In the genomic region with DNA sequence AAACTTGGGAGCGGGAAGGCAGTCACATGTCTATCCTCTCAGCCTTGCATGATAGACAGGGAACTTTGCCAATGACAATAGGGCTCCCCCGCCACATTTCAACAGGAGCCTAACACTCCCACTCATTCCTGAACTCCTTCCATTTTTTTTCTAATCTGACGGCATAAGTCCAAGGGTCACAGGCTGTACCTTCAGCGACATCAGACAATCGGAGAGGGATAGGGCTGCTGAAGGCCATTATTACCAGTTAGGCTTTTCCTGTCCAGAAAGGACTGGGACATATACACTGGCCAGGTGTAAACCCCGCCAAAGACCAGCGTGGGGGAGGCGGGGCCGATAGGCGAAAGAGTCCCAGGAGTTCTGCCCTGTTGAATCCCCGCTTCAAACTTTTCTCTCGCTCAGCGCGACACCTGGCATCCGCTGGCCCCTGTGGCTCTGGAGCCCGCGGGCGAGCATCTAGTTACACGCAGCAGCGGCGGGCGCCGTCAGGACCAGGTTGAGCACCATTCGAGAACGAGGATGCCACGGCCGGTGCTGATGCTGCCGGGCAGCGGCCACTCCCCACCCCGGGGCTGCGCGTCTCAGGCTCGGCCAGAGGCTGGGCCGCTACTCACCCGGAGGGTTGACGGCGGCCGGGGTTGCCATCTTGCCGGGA, we compare ENCODE assay signal across 8 mouse cellular contexts. TPM values are rescaled to one million over a fixed set of nuclear protein-coding genes. Genes with fewer than 3 reads are reported as not detected.
A peak's percentile ranks its signal among the peaks of the same experiment; 100 is the strongest.
DNase-seq lines count a peak whose midpoint lies in the region; ATAC-seq and TF ChIP-seq lines count a peak whose summit lies in the region.

No protein-coding gene starts in this region.

- H3K9ac ChIP-seq in kidney, postnatal 0 days (ENCODE audit: low read depth, low read length), result peak overlapping the region; percentile 85
- H3K9ac ChIP-seq in liver, embryonic 13.5 days, result no peak overlapping the region

- H3K4me3 ChIP-seq in kidney, postnatal 0 days (replicated peaks; ENCODE audit: low read depth, low read length), result peak overlapping the region; percentile 65
- H3K4me3 ChIP-seq in liver, embryonic 13.5 days (replicated peaks), result peak overlapping the region; percentile 51

- peak; percentile 79 for ATAC-seq in kidney, postnatal 0 days (replicated peaks; ENCODE audit: low FRiP score, low read depth)
- no peak for ATAC-seq in liver, embryonic 13.5 days (ENCODE audit: low read depth)

- no peak for TF ChIP-seq CTCF in kidney, postnatal 0 days (IDR thresholded peaks at IDR 0.05; ENCODE audit: low read depth)

- WGBS in kidney, postnatal 0 days, result 2% methylated on average over 39 of the region's 39 CpGs
- 5% methylated on average over 33 of the region's 39 CpGs for WGBS in liver, embryonic 13.5 days (ENCODE audit: insufficient replicate concordance)

- H3K4me2 ChIP-seq in kidney, postnatal 0 days (ENCODE audit: low read length), result peak overlapping the region; percentile 90
- H3K4me2 ChIP-seq in liver, embryonic 13.5 days, result peak overlapping the region; percentile 65

- no peaks in the 10 kb centered on the region for H3K9me3 ChIP-seq in kidney, postnatal 0 days (replicated peaks; ENCODE audit: low read length)
- no peaks in the 10 kb centered on the region for H3K9me3 ChIP-seq in liver, embryonic 13.5 days (replicated peaks)

- H3K27ac ChIP-seq in kidney, postnatal 0 days, result peak overlapping the region; percentile 93
- no peak overlapping the region for H3K27ac ChIP-seq in liver, embryonic 13.5 days

- DNase-seq in left cerebral cortex, adult 18-20 months (ENCODE audit: low spot score in 2 of 2), result peak; percentile 46 to 65
- DNase-seq in left cerebral cortex, adult 11 months (ENCODE audit: low spot score), result no peak
- DNase-seq in cerebellum, adult 9-11 months, result peak; percentile 58
- peak; percentile 58 to 63 for DNase-seq in frontal cortex, postnatal 36 days (ENCODE audit: low spot score in 2 of 2)
- peak; percentile 80 for DNase-seq in kidney, postnatal 0 days (ENCODE audit: low spot score)
- DNase-seq in liver, embryonic 13.5 days, result no peak
- DNase-seq in retina, embryonic 14.5 days (ENCODE audit: low spot score), result peak; percentile 65
- DNase-seq in urinary bladder, postnatal 36 days (ENCODE audit: low spot score in 2 of 2), result no peak

- H3K4me1 ChIP-seq in kidney, postnatal 0 days (replicated peaks; ENCODE audit: insufficient read depth, low read length), result peaks cover 8% of the 10 kb centered on the region; the same call in 1 of the 2 replicates
- no peaks in the 10 kb centered on the region for H3K4me1 ChIP-seq in liver, embryonic 13.5 days (replicated peaks)

- H3K27me3 ChIP-seq in kidney, postnatal 0 days (ENCODE audit: insufficient read depth, low read length), result no peaks in the 10 kb centered on the region
- peaks cover 41% of the 10 kb centered on the region for H3K27me3 ChIP-seq in liver, embryonic 13.5 days

- no peaks in the 10 kb centered on the region for H3K36me3 ChIP-seq in kidney, postnatal 0 days (ENCODE audit: insufficient read depth, low read length)
- no peaks in the 10 kb centered on the region for H3K36me3 ChIP-seq in liver, embryonic 13.5 days

RNA-seq across cellular contexts. Expression of gene Arnt2, which starts 0.6 kb away (rescaled TPM):
- 100 to 1,000 TPM; 250 to 252 TPM for total RNA-seq in left cerebral cortex, adult 18-20 months (2021)
- polyA plus RNA-seq in kidney, postnatal 0 days (2015; fragmentation: Nextera tagmentation; extraction: Ambion mirVana), result 8.3 and 8.4 TPM in 2 replicates
- 0.24 and 0.39 TPM in 2 replicates for polyA plus RNA-seq in liver, embryonic 13.5 days (2015; fragmentation: Nextera tagmentation; extraction: Ambion mirVana)

Comparison
In these comparisons a context has a peak if more than half of its experiments do, and no peak if none do; other contexts are left out.
1. DNase-seq: peak in left cerebral cortex, adult 18-20 months (2 of 2), cerebellum, adult 9-11 months (single experiment), frontal cortex, postnatal 36 days (2 of 2), kidney, postnatal 0 days (single experiment) and retina, embryonic 14.5 days (single experiment); none in left cerebral cortex, adult 11 months (single experiment), liver, embryonic 13.5 days (single experiment) and urinary bladder, postnatal 36 days (0 of 2).